ENCODE assay signal across 9 mouse cellular contexts in genomic region chr6:17105714-17106113, GRCm38 (mm10). TPM values are rescaled to one million over a fixed set of nuclear protein-coding genes. Genes with fewer than 3 reads are reported as not detected.
DNase-seq lines count a peak whose midpoint lies in the region; TF ChIP-seq lines count a peak whose summit lies in the region.
"Had no signal": no experiment of that assay in that cellular context is flagged by ENCODE, and none has a peak within 500 bp of the region (broad histone marks: within the 10 kb centered on the region; RNA-seq: fewer than 3 reads in every experiment).

No protein-coding gene starts in this region.

- no peaks in the 10 kb centered on the region; the same call in 1 of the 2 replicates for H3K4me1 ChIP-seq in bone marrow, adult 2 months (ENCODE audit: control insufficient read depth, insufficient read depth, low read length)
- H3K4me1 ChIP-seq: liver, embryonic 13.5 days had no signal

- H3K4me3 ChIP-seq in bone marrow, adult 2 months (replicated peaks; ENCODE audit: control insufficient read depth, low read depth, low read length): no peak overlapping the region
- H3K4me3 ChIP-seq: liver, embryonic 13.5 days had no signal

- no peak overlapping the region for H3K27ac ChIP-seq in bone marrow, adult 2 months (ENCODE audit: control insufficient read depth, insufficient read depth, low read depth, low read length, poor library complexity)
- H3K27ac ChIP-seq: liver, embryonic 13.5 days had no signal

- intact Hi-C loops in heart, postnatal 25 days (cut with DNase I): loop anchor here (1.0 to 2.0 kb wide), 2 partner anchors 254 to 483 kb away; no protein-coding TSS in a partner anchor

- no peak for TF ChIP-seq POLR2A in bone marrow, adult 2 months (IDR thresholded peaks at IDR 0.05; ENCODE audit: borderline replicate concordance, control insufficient read depth, low read depth, low read length)

- TF ChIP-seq CTCF in bone marrow, adult 2 months (IDR thresholded peaks at IDR 0.05; ENCODE audit: control insufficient read depth, insufficient read depth, low read length): peak; percentile 26; the same call in 1 of the 2 replicates

- DNase-seq in heart, adult 11 months: peak; percentile 87
- no peak for DNase-seq in heart, postnatal 25 days (ENCODE audit: low spot score)
- DNase-seq in B cell, adult 2 months: peak; percentile 45 to 48
- DNase-seq in fibroblast of lung, adult 2 months (ENCODE audit: low read depth): peak; percentile 37
- peak; percentile 62 for DNase-seq in layer of hippocampus, adult 11-12 months (ENCODE audit: low spot score)
- peak; percentile 70 for DNase-seq in lung, postnatal 25 days (ENCODE audit: low spot score)
- peak; percentile 28 to 43 for DNase-seq in urinary bladder, postnatal 36 days (ENCODE audit: low spot score in 2 of 2)
- DNase-seq: liver, embryonic 13.5 days had no signal

RNA-seq across cellular contexts. Expression of gene Tes, which starts 40.8 kb away (rescaled TPM):
- total RNA-seq in heart, postnatal 25 days (2021): 1 to 10 TPM; 3.0 to 3.5 TPM
- polyA plus RNA-seq in bone marrow, adult 2 months (2011; ENCODE audit: insufficient read depth, insufficient read length, low replicate concordance, missing spikeins): 2.3 and 11.7 TPM in 2 replicates
